ENCODE assay signal across 8 mouse cellular contexts in genomic region chr15:102101672-102102541, GRCm38 (mm10). TPM values are rescaled to one million over a fixed set of nuclear protein-coding genes. Genes with fewer than 3 reads are reported as not detected.
A peak's percentile ranks its signal among the peaks of the same experiment; 100 is the strongest.
DNase-seq lines count a peak whose midpoint lies in the region; ATAC-seq lines count a peak whose summit lies in the region.

No protein-coding gene starts in this region.

- H3K9ac ChIP-seq in heart, embryonic 12.5 days: peak overlapping the region; percentile 77
- H3K9ac ChIP-seq in kidney, embryonic 15.5 days: peak overlapping the region; percentile 69

- peak; percentile 18 for DNase-seq in cerebellum, adult 11 months
- DNase-seq in cerebellum, postnatal 36 days: no peak
- peak; percentile 91 for DNase-seq in lung, postnatal 25 days (ENCODE audit: low spot score)
- DNase-seq in frontal cortex, postnatal 25 days (ENCODE audit: low spot score in 2 of 2): no peak
- no peak for DNase-seq in right cerebral cortex, postnatal 10 days (ENCODE audit: low spot score in 2 of 2)

- peak overlapping the region; percentile 99 for H3K27ac ChIP-seq in brown adipose tissue, adult 24 weeks (replicated peaks; ENCODE audit: low read depth, low read length)
- peak overlapping the region; percentile 94 for H3K27ac ChIP-seq in heart, embryonic 12.5 days (ENCODE audit: poor library complexity, severe bottlenecking)
- H3K27ac ChIP-seq in kidney, embryonic 15.5 days: peak overlapping the region; percentile 97

- 18% methylated on average over 11 of the region's 11 CpGs for WGBS in heart, embryonic 12.5 days
- 15% methylated on average over 11 of the region's 11 CpGs for WGBS in kidney, embryonic 15.5 days

- H3K4me2 ChIP-seq in heart, embryonic 12.5 days: peak overlapping the region; percentile 77
- H3K4me2 ChIP-seq in kidney, embryonic 15.5 days: peak overlapping the region; percentile 91

- no peaks in the 10 kb centered on the region for H3K9me3 ChIP-seq in heart, embryonic 12.5 days (replicated peaks)
- no peaks in the 10 kb centered on the region for H3K9me3 ChIP-seq in kidney, embryonic 15.5 days (replicated peaks)

- peaks cover 7% of the 10 kb centered on the region; the same call in 1 of the 2 replicates for H3K27me3 ChIP-seq in heart, embryonic 12.5 days (replicated peaks)
- H3K27me3 ChIP-seq in kidney, embryonic 15.5 days: no peaks in the 10 kb centered on the region

- peaks cover 29% of the 10 kb centered on the region for H3K4me1 ChIP-seq in brown adipose tissue, adult 24 weeks (ENCODE audit: control insufficient read depth, insufficient read depth, insufficient read length, low read length)
- H3K4me1 ChIP-seq in heart, embryonic 12.5 days (replicated peaks): peaks cover 95% of the 10 kb centered on the region
- peaks cover 95% of the 10 kb centered on the region for H3K4me1 ChIP-seq in kidney, embryonic 15.5 days

- ATAC-seq in heart, embryonic 12.5 days (ENCODE audit: insufficient number of reproducible peaks, low FRiP score): peak; percentile 13
- peak; percentile 9; the same call in 1 of the 2 replicates for ATAC-seq in kidney, embryonic 15.5 days (replicated peaks; ENCODE audit: low FRiP score)

- H3K4me3 ChIP-seq in brown adipose tissue, adult 24 weeks (ENCODE audit: insufficient read depth, low read depth, low read length): peak overlapping the region; percentile 78
- peak overlapping the region; percentile 52 for H3K4me3 ChIP-seq in heart, embryonic 12.5 days
- H3K4me3 ChIP-seq in kidney, embryonic 15.5 days (replicated peaks): peak overlapping the region; percentile 66

- peaks cover 17% of the 10 kb centered on the region for H3K36me3 ChIP-seq in heart, embryonic 12.5 days
- peaks cover 24% of the 10 kb centered on the region for H3K36me3 ChIP-seq in kidney, embryonic 15.5 days

RNA-seq across cellular contexts. Expression of gene Tns2, which starts 1.7 kb away (rescaled TPM):
- 49.0 and 90.1 TPM in 2 replicates for polyA plus RNA-seq in brown adipose tissue, adult 24 weeks (2012; ENCODE audit: insufficient read depth, insufficient read length, missing spikeins)
- polyA plus RNA-seq in heart, embryonic 12.5 days (2016; fragmentation: Nextera tagmentation; extraction: Ambion mirVana): 35.3 and 38.7 TPM in 2 replicates
- 39.7 and 48.4 TPM in 2 replicates for polyA plus RNA-seq in kidney, embryonic 15.5 days (2015; fragmentation: Nextera tagmentation; extraction: Ambion mirVana)

RNA-seq across cellular contexts. Expression of gene Eif4b, which starts 28.3 kb away (rescaled TPM):
- 47.9 and 93.9 TPM in 2 replicates for polyA plus RNA-seq in brown adipose tissue, adult 24 weeks (2012; ENCODE audit: insufficient read depth, insufficient read length, missing spikeins)
- 79.9 and 80.2 TPM in 2 replicates for polyA plus RNA-seq in heart, embryonic 12.5 days (2016; fragmentation: Nextera tagmentation; extraction: Ambion mirVana)
- 127 and 130 TPM in 2 replicates for polyA plus RNA-seq in kidney, embryonic 15.5 days (2015; fragmentation: Nextera tagmentation; extraction: Ambion mirVana)

RNA-seq across cellular contexts. Expression of gene Spryd3, which starts 34.1 kb away (rescaled TPM):
- polyA plus RNA-seq in brown adipose tissue, adult 24 weeks (2012; ENCODE audit: insufficient read depth, insufficient read length, missing spikeins): 8.6 and 12.8 TPM in 2 replicates
- polyA plus RNA-seq in heart, embryonic 12.5 days (2016; fragmentation: Nextera tagmentation; extraction: Ambion mirVana): 19.8 and 20.9 TPM in 2 replicates
- polyA plus RNA-seq in kidney, embryonic 15.5 days (2015; fragmentation: Nextera tagmentation; extraction: Ambion mirVana): 18.0 and 18.4 TPM in 2 replicates

RNA-seq across cellular contexts. Expression of gene Igfbp6, which starts 42.3 kb away (rescaled TPM):
- 30.2 and 52.1 TPM in 2 replicates for polyA plus RNA-seq in brown adipose tissue, adult 24 weeks (2012; ENCODE audit: insufficient read depth, insufficient read length, missing spikeins)
- polyA plus RNA-seq in heart, embryonic 12.5 days (2016; fragmentation: Nextera tagmentation; extraction: Ambion mirVana): 1.7 and 2.5 TPM in 2 replicates
- polyA plus RNA-seq in kidney, embryonic 15.5 days (2015; fragmentation: Nextera tagmentation; extraction: Ambion mirVana): 31.0 and 33.6 TPM in 2 replicates

RNA-seq across cellular contexts. Expression of gene Soat2, which starts 48.4 kb away (rescaled TPM):
- not detected in 2 replicates for polyA plus RNA-seq in brown adipose tissue, adult 24 weeks (2012; ENCODE audit: insufficient read depth, insufficient read length, missing spikeins)
- polyA plus RNA-seq in heart, embryonic 12.5 days (2016; fragmentation: Nextera tagmentation; extraction: Ambion mirVana): 0.87 and 1.2 TPM in 2 replicates
- polyA plus RNA-seq in kidney, embryonic 15.5 days (2015; fragmentation: Nextera tagmentation; extraction: Ambion mirVana): 0.33 and 1.1 TPM in 2 replicates

Comparison
In these comparisons a context has a peak if more than half of its experiments do, and no peak if none do; other contexts are left out.
1. DNase-seq: peak in cerebellum, adult 11 months (single experiment) and lung, postnatal 25 days (single experiment); none in cerebellum, postnatal 36 days (0 of 2), frontal cortex, postnatal 25 days (0 of 2) and right cerebral cortex, postnatal 10 days (0 of 2).
2. Peak in every context shown above with its lines, with median percentiles within 50 percentile points of each other: H3K27ac ChIP-seq and H3K4me3 ChIP-seq.